Comparison of ENCODE assay signal across 7 mouse cellular contexts in genomic region chr11:57644245-57645017, GRCm38 (mm10). TPM values are rescaled to one million over a fixed set of nuclear protein-coding genes. Genes with fewer than 3 reads are reported as not detected.
A peak's percentile ranks its signal among the peaks of the same experiment; 100 is the strongest.
DNase-seq lines count a peak whose midpoint lies in the region; ATAC-seq and TF ChIP-seq lines count a peak whose summit lies in the region.

No protein-coding gene starts in this region.

- DNase-seq in CD4-positive, CD25-positive, alpha-beta regulatory T cell, adult 2 months (ENCODE audit: low read depth, low spot score), result peak; percentile 72
- no peak for DNase-seq in ES-E14 (ENCODE audit: low read depth, low spot score)
- peak; percentile 44 to 49 for DNase-seq in heart, postnatal 14 days
- peak; percentile 69 for DNase-seq in limb, embryonic 11.5 days (ENCODE audit: low spot score)
- DNase-seq in mesoderm, embryonic 11.5 days (ENCODE audit: low read depth, low spot score), result peak; percentile 55

- ATAC-seq in embryonic facial prominence, embryonic 15.5 days (ENCODE audit: insufficient number of reproducible peaks, low FRiP score, low TSS enrichment, low read depth), result peak; percentile 62
- ATAC-seq in limb, embryonic 11.5 days (ENCODE audit: insufficient number of reproducible peaks, low FRiP score, low TSS enrichment, low read depth), result peak; percentile 75
- ATAC-seq in stomach, embryonic 14.5 days (ENCODE audit: insufficient number of reproducible peaks, insufficient read depth, low FRiP score, low read depth), result peak; percentile 39; the same call in 1 of the 2 replicates

- no peaks in the 10 kb centered on the region for H3K36me3 ChIP-seq in ES-E14 (ENCODE audit: control insufficient read depth, insufficient read depth, low read length, poor library complexity, severe bottlenecking)
- no peaks in the 10 kb centered on the region for H3K36me3 ChIP-seq in embryonic facial prominence, embryonic 15.5 days
- no peaks in the 10 kb centered on the region for H3K36me3 ChIP-seq in limb, embryonic 11.5 days (ENCODE audit: control insufficient read depth, insufficient read depth, low read length)
- H3K36me3 ChIP-seq in stomach, embryonic 14.5 days (ENCODE audit: control insufficient read depth, insufficient read depth, low read length), result no peaks in the 10 kb centered on the region

- 0% methylated on average over 30 of the region's 30 CpGs for WGBS in embryonic facial prominence, embryonic 15.5 days
- under 1% methylated on average over 30 of the region's 30 CpGs for WGBS in limb, embryonic 11.5 days
- under 1% methylated on average over 29 of the region's 30 CpGs for WGBS in stomach, embryonic 14.5 days

- H3K9ac ChIP-seq in ES-E14 (ENCODE audit: insufficient read depth, low read depth, low read length, poor library complexity, severe bottlenecking), result peak overlapping the region; percentile 80
- peak overlapping the region; percentile 90 for H3K9ac ChIP-seq in embryonic facial prominence, embryonic 15.5 days
- H3K9ac ChIP-seq in limb, embryonic 11.5 days (ENCODE audit: low read length), result peak overlapping the region; percentile 74
- H3K9ac ChIP-seq in stomach, embryonic 14.5 days (replicated peaks; ENCODE audit: low read depth, low read length), result peak overlapping the region; percentile 56

- no peak overlapping the region for H3K27ac ChIP-seq in ES-E14 (ENCODE audit: insufficient read depth, low read depth, low read length, poor library complexity, severe bottlenecking)
- peak overlapping the region; percentile 86 for H3K27ac ChIP-seq in embryonic facial prominence, embryonic 15.5 days (replicated peaks)
- no peak overlapping the region; the same call in 1 of the 2 replicates for H3K27ac ChIP-seq in limb, embryonic 11.5 days (replicated peaks; ENCODE audit: low read depth, low read length)
- peak overlapping the region; percentile 64 for H3K27ac ChIP-seq in stomach, embryonic 14.5 days (ENCODE audit: low read length)

- in situ Hi-C loops in ES-E14 (cut with MboI; ENCODE audit: low sequenced_read_pairs in 2 of 2, unreplicated experiment in 2 of 2), result no loop called here

- intact Hi-C loops in heart, postnatal 14 days (cut with DNase I), result loop anchor here (2.0 to 10.0 kb wide), 2 partner anchors 50 to 80 kb away; no protein-coding TSS in a partner anchor

- peak overlapping the region; percentile 87 to 91 for H3K4me3 ChIP-seq in ES-E14 (ENCODE audit: insufficient read depth in 1 of 2, low read depth in 1 of 2, low read length in 2 of 2, poor library complexity in 1 of 2, severe bottlenecking in 1 of 2)
- peak overlapping the region; percentile 82 for H3K4me3 ChIP-seq in embryonic facial prominence, embryonic 15.5 days (replicated peaks)
- peak overlapping the region; percentile 50 for H3K4me3 ChIP-seq in limb, embryonic 11.5 days (ENCODE audit: low read depth, low read length)
- peak overlapping the region; percentile 57 for H3K4me3 ChIP-seq in stomach, embryonic 14.5 days (ENCODE audit: low read depth, low read length)

- peaks cover 3 to 11% of the 10 kb centered on the region in 2 experiments; a peak in 2 of 4 replicates for H3K4me1 ChIP-seq in ES-E14 (ENCODE audit: control insufficient read depth in 2 of 2, insufficient read depth in 2 of 2, low read length in 2 of 2, poor library complexity in 1 of 2)
- peaks cover 37% of the 10 kb centered on the region for H3K4me1 ChIP-seq in embryonic facial prominence, embryonic 15.5 days
- H3K4me1 ChIP-seq in limb, embryonic 11.5 days (ENCODE audit: control insufficient read depth, insufficient read depth, low read length), result peaks cover 13% of the 10 kb centered on the region
- H3K4me1 ChIP-seq in stomach, embryonic 14.5 days (ENCODE audit: control insufficient read depth, insufficient read depth, low read length), result peaks cover 9% of the 10 kb centered on the region; the same call in 1 of the 2 replicates

- H3K27me3 ChIP-seq in embryonic facial prominence, embryonic 15.5 days, result 0 out of 2 replicates have a peak, but pooled peaks cover 2% of the 10 kb centered on the region
- no peaks in the 10 kb centered on the region for H3K27me3 ChIP-seq in limb, embryonic 11.5 days (ENCODE audit: control insufficient read depth, insufficient read depth, low read length)
- no peaks in the 10 kb centered on the region for H3K27me3 ChIP-seq in stomach, embryonic 14.5 days (ENCODE audit: control insufficient read depth, insufficient read depth, low read length)

- H3K4me2 ChIP-seq in embryonic facial prominence, embryonic 15.5 days (replicated peaks), result peak overlapping the region; percentile 95
- H3K4me2 ChIP-seq in limb, embryonic 11.5 days (ENCODE audit: low read depth, severe bottlenecking), result peak overlapping the region; percentile 67
- peak overlapping the region; percentile 97 for H3K4me2 ChIP-seq in stomach, embryonic 14.5 days (replicated peaks; ENCODE audit: low read depth, low read length)

- H3K9me3 ChIP-seq in ES-E14 (ENCODE audit: control insufficient read depth, insufficient read depth, low read depth, low read length), result no peaks in the 10 kb centered on the region
- H3K9me3 ChIP-seq in embryonic facial prominence, embryonic 15.5 days (replicated peaks), result no peaks in the 10 kb centered on the region
- no peaks in the 10 kb centered on the region for H3K9me3 ChIP-seq in limb, embryonic 11.5 days (ENCODE audit: control insufficient read depth, low read length)
- no peaks in the 10 kb centered on the region for H3K9me3 ChIP-seq in stomach, embryonic 14.5 days (ENCODE audit: control insufficient read depth, low read depth, low read length)

TF ChIP-seq in ES-E14, 5 proteins besides CTCF, POLR2A, EP300 and RAD21:
- TF ChIP-seq ZC3H11A (IDR thresholded peaks at IDR 0.05; ENCODE audit: borderline replicate concordance, low read depth, low read length) (0 out of 2 replicates have a peak, but pooled peaks have one; percentile 5), CHD2 (IDR thresholded peaks at IDR 0.05; ENCODE audit: low read depth, low read length) (no peak)

RNA-seq across cellular contexts. Expression of gene Galnt10, which starts 0.8 kb away (rescaled TPM):
- total RNA-seq in ES-E14 (2012; rRNA removed), result 13.5 and 17.3 TPM in 2 replicates
- polyA plus RNA-seq in embryonic facial prominence, embryonic 15.5 days (2015; fragmentation: Nextera tagmentation; extraction: Ambion mirVana), result 26.3 and 27.5 TPM in 2 replicates
- total RNA-seq in heart, postnatal 14 days (2021), result 10 to 100 TPM; 11.1 to 12.8 TPM
- 13.9 and 15.6 TPM in 2 replicates for polyA plus RNA-seq in limb, embryonic 11.5 days (2014; fragmentation: Nextera tagmentation; extraction: Ambion mirVana)
- polyA plus RNA-seq in stomach, embryonic 14.5 days (2014; fragmentation: Nextera tagmentation; extraction: Ambion mirVana), result 8.4 and 11.5 TPM in 2 replicates

Comparison
In these comparisons a context has a peak if more than half of its experiments do, and no peak if none do; other contexts are left out.
1. H3K27ac ChIP-seq: peak in embryonic facial prominence, embryonic 15.5 days (single experiment) and stomach, embryonic 14.5 days (single experiment); none in ES-E14 (single experiment) and limb, embryonic 11.5 days (single experiment).
2. Peak in every context shown above with its lines, with median percentiles within 50 percentile points of each other: H3K4me3 ChIP-seq, H3K9ac ChIP-seq, ATAC-seq and H3K4me2 ChIP-seq.